Mouse (Mus musculus): ENCODE results near the gene Fam45a. TPM values are rescaled to one million over a fixed set of nuclear protein-coding genes. Genes with fewer than 3 reads are reported as not detected.
A peak's percentile ranks its signal among the peaks of the same experiment; 100 is the strongest.

Gene Fam45a
- 10 to 100 TPM; 34.6 to 42.1 TPM for total RNA-seq (2021)
- long read RNA-seq, experiment 1, transcript Fam45a-202 (8 exons, 2,267 nt), result minor isoform, 13 of 70 reads
- long read RNA-seq, experiment 1, transcript Fam45a-201 (9 exons, 2,307 nt), result major isoform, 30 of 70 reads
- long read RNA-seq, experiment 1, partial matches to known transcripts, result 3 of 70 reads
- long read RNA-seq, experiment 1, other reads (novel, unspliced or antisense), result 23 of 70 reads
- long read RNA-seq, experiment 2, transcript Fam45a-202 (8 exons, 2,267 nt), result minor isoform, 6 of 43 reads
- long read RNA-seq, experiment 2, transcript Fam45a-201 (9 exons, 2,307 nt), result major isoform, 30 of 43 reads
- long read RNA-seq, experiment 2, partial matches to known transcripts, result 1 of 43 reads
- long read RNA-seq, experiment 2, other reads (novel, unspliced or antisense), result 6 of 43 reads

GRCm38 (mm10) chr19:60811098-60812035, at the start of gene Fam45a:
Gene Fam45a (plus strand): TSS chr19:60811585.
- peak; percentile 88 to 92 for DNase-seq (ENCODE audit: low spot score in 2 of 2)
- intact Hi-C loops (cut with DNase I), result no loop called here

DNA sequence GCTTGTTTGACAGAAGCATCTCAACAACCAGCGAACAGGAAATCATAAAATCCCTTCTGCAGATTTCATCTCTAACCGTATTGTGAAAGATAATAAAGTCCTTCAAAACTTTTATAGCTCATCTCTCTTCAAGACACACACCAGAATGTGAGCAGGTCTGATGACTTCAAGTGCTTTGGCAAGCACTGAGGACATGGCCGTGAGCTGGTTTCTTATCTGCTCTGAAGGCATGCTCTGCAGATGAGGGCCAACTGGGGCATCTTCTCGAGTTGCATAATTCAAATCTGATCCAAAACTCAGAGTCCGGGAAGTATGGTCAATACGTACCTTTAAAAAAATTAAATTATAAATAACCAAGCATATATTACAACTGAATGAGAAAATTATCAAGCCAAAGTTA, 38.0 kb upstream of the Fam45a start:
- intact Hi-C loops (cut with DNase I), result no loop called here

GRCm38 (mm10) chr19:60782034-60782433, 29.4 kb upstream of the Fam45a start:
- no peak for DNase-seq (ENCODE audit: low spot score in 2 of 2)
- intact Hi-C loops (cut with DNase I), result no loop called here

More for the DNA sequence above, 38.0 kb upstream of the Fam45a start:
- no peak for DNase-seq (ENCODE audit: low spot score in 2 of 2)

- DNase-seq (ENCODE audit: low spot score in 2 of 2), result no peak
These were observed 26.7 kb upstream of the Fam45a start for GRCm38 (mm10) chr19:60784712-60785111.

GRCm38 (mm10) chr19:60787465-60788150, 23.8 kb upstream of the Fam45a start:
- no peak for DNase-seq (ENCODE audit: low spot score in 2 of 2)
- intact Hi-C loops (cut with DNase I), result no loop called here

More at GRCm38 (mm10) chr19:60784712-60785111, 26.7 kb upstream of the Fam45a start:
- intact Hi-C loops (cut with DNase I), result no loop called here

DNA sequence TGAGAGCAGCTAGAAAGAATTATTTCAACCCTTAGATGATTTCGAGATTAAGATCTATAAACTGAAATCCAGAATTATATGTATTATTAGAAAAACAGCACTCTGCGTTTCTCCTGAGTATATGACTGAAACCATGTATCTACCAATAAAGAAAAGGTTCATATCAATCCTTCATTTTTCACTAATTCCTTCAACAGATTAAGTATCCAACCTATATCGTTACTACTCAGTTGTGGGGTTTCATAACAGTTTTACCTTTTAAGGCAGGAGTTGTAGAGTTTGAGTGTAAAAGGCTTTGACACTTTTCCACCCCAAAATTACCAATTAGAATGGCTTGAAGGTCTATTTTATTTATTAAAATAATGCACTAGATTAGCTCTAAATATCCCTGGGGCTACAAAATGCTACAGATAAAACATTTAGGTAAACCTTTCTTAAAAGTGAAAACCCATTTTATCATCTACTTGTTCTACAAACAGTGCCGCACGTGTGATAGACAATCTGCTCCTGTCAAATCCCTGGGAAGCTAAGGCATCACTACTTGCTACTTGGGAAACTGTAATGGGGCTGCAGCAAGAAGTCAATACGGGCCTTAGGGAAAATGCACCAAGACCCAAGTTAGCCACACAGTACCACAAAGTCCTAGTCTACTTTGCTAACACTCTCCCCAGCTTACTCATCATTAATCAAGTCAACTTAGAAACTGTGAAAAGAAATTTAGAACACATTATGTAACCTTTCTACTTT, 23.0 kb upstream of the Fam45a start:
- DNase-seq (ENCODE audit: low spot score in 2 of 2), result no peak
- intact Hi-C loops (cut with DNase I), result no loop called here

DNA sequence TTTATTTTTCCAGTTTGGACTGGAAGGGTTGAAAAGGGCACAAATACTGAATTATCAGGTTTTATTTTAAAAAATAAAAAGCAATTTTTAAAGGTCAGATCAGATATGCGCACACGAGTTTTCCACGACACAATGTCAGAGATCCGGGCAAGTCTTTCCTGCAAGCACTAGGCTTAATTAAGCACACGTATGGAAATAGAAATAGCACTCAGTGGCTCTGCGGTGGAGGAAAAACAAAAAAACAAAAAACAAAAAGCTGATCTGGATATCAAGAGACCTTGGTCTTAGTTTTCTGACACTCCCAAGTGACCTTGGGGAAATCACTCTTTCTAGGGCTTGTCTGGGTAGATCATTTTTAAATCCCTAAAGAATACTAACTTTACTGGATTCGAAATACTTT, 21.9 kb upstream of the Fam45a start:
- no peak for DNase-seq (ENCODE audit: low spot score in 2 of 2)
- intact Hi-C loops (cut with DNase I), result no loop called here

- peak; percentile 32 to 37 for DNase-seq (ENCODE audit: low spot score in 2 of 2)
- intact Hi-C loops (cut with DNase I), result no loop called here
These were observed 21.4 kb upstream of the Fam45a start for GRCm38 (mm10) chr19:60789919-60790506.

- intact Hi-C loops (cut with DNase I), result no loop called here
These were observed 20.7 kb upstream of the Fam45a start, which contains the start of gene Eif3a for GRCm38 (mm10) chr19:60790551-60791161. Gene Eif3a (minus strand): TSS chr19:60790658.

GRCm38 (mm10) chr19:60791164-60791563, 20.2 kb upstream of the Fam45a start:
- no peak for DNase-seq (ENCODE audit: low spot score in 2 of 2)
- intact Hi-C loops (cut with DNase I), result no loop called here

More at GRCm38 (mm10) chr19:60790551-60791161, 20.7 kb upstream of the Fam45a start, which contains the start of gene Eif3a:
- peak; percentile 94 to 95 for DNase-seq (ENCODE audit: low spot score in 2 of 2)

DNA sequence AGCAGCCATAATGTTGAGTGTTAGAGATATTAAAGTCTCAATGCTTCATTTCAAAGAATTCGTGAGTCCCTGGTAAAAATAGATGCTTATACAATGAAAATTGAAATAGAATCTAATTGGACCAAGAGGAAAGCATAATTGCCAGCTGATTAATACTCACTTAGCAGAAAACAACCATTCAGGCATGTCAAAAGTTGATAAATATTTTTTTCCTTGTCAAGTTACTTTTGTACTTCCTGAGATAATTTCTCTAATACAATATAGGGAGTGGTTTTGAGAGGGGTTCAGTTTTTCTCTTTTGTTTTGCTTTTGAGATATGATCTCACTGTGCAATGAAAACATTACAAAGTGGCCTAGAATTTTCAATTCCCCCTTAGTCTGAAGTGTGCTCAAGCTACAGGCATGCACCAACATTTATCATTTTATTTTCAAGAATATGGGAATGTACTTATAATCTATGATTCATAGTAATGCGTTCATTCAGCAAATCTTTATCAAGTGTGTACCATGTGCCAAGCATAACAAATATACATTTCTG, 18.1 kb upstream of the Fam45a start:
- intact Hi-C loops (cut with DNase I), result no loop called here
- DNase-seq (ENCODE audit: low spot score in 2 of 2), result no peak

DNA sequence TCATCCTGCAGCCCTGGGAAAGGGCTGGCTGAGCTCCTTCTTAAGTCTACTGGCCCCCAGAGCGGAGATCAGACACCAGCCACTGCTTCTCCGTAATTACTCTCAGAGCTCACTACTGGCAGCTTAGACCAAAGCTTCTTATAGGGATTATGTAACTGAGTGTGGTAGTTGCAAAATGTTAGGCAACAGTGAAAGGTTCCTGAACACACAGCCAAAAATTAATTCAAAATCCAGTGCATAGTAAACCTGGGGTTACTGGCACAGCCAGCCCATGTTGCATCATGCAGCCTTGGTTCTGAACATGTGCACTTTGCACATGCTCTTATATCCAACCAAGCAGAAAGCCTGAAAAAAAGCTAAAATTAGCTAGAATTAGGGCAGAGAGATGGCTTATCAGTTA, 16.1 kb upstream of the Fam45a start:
- no peak for DNase-seq (ENCODE audit: low spot score in 2 of 2)
- intact Hi-C loops (cut with DNase I), result no loop called here

GRCm38 (mm10) chr19:60797415-60797814, 14.0 kb upstream of the Fam45a start:
- intact Hi-C loops (cut with DNase I), result no loop called here
- DNase-seq (ENCODE audit: low spot score in 2 of 2), result no peak

GRCm38 (mm10) chr19:60799867-60800569, 11.4 kb upstream of the Fam45a start:
- no peak for DNase-seq (ENCODE audit: low spot score in 2 of 2)
- intact Hi-C loops (cut with DNase I), result no loop called here

- no peak for DNase-seq (ENCODE audit: low spot score in 2 of 2)
- intact Hi-C loops (cut with DNase I), result no loop called here
These were observed 6.5 kb upstream of the Fam45a start for GRCm38 (mm10) chr19:60804903-60805302.

GRCm38 (mm10) chr19:60809927-60810326, 1.5 kb upstream of the Fam45a start:
- intact Hi-C loops (cut with DNase I), result no loop called here
- no peak for DNase-seq (ENCODE audit: low spot score in 2 of 2)

- DNase-seq (ENCODE audit: low spot score in 2 of 2), result peak in 1 of 2 experiments; percentile 6
- intact Hi-C loops (cut with DNase I), result no loop called here
These were observed 628 bp downstream of the Fam45a start for GRCm38 (mm10) chr19:60812036-60812389.

Measured in left cerebral cortex, postnatal 14 days (tissue).